Mouse (Mus musculus) cerebellum, adult 11 months (tissue): ENCODE results near the gene Hc.
A peak's percentile ranks its signal among the peaks of the same experiment; 100 is the strongest.

Experiments
- DNase-seq: peaks from one replicate; pipeline ENCODE4 v3.0.0; 2022

Gene Hc

GRCm38 (mm10) chr2:34973087-34973486 lies 88.2 kb downstream of the Hc start:
- DNase-seq, result no peak

DNA sequence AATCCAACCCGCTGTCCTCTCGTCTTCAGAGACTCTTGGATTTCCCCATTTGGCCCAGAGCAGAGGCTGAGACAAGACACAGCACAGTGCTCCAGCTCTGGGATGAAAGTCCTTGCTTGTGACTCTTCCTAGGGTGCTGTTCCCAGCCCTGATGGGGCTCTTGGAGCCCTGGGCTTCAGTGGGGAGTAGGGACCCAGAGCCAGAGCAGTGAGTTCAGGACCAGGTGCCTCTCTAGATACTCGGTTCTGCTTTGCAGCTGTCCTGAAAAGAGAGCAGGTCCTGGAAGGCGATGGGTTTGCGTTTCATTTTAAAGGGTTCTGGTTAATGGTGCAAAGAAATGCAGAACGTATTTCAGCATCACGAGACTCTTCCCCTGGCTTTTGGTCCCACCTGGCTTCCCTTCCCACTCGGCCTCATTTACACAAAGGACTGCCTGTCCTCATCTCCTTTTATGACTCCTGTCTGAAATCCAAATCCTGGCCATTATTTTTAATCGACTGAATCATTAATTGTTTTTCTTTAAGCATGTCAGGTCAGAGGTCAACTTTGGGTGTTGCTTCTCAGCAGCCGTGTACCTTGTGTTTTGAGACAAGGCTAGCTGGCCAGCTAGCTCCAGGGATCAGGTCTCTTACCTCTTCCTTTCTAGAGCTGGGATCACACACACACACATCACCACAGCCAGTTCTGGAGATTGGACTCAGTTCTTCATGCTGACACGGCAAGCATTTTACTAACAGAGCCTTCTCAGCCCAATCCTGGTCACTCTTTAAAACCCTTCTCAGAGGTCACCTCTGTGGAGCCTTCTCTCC lies 90.0 kb downstream of the Hc start:
- DNase-seq, result no peak

DNA sequence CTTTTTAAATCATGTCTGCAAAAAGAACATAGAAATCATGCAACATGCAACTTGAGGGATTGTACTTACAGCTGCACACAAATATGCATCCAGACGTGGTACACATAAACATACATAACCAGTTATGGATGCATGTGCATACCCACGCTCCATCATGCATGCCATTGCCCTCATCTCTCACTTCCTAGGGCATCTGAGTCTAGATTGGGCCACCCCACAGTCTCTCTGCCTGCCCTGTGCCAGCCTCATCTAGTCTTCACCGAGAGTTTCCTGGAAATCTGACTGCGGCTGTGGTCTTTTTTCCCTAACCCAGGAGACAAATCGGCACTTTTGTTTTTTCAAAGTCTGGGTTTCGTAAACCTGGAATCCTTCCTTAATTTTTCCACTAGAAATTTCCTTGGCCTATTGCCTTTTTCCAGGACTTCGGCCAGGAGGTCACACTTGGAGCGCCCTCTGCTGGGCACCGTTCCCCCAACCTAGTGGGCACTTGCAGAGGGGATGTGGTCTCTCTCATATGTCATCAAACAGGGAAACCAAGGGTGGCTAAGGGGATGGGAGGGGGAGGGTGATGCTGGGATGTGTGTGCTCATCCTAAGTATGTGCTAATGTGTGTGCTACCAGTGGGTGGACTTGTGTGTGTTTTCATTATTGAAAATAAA lies 91.0 kb downstream of the Hc start:
- peak; percentile 67 for DNase-seq

DNA sequence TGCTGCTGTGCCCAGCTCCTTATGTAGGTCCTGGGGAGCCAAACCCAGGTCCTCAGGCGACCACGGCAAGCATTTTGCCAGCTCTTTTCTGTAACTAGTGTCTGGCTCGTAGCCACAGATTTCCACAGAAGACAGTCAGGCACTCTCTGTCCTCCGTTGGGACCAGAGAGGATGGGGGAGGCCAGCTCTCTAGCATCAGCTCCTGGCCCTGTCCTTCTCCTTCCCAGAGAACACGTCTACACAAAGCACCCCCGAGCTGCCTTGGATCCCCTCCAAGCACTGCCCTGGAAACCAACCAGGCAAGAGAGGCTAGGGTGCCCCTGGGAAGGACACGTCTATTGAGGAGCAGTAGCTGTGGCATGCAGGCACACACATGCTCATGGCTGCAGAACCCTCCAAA lies 92.1 kb downstream of the Hc start:
- DNase-seq, result no peak

GRCm38 (mm10) chr2:34966243-34966934 lies 94.8 kb downstream of the Hc start:
- DNase-seq, result no peak

- DNase-seq, result no peak
Measured at GRCm38 (mm10) chr2:34965806-34966205, 95.4 kb downstream of the Hc start.

- DNase-seq, result no peak
Measured at GRCm38 (mm10) chr2:34965293-34965692, 95.9 kb downstream of the Hc start.

- DNase-seq, result no peak
Measured at GRCm38 (mm10) chr2:34964651-34965050, 96.6 kb downstream of the Hc start.

GRCm38 (mm10) chr2:34964230-34964629 lies 97.0 kb downstream of the Hc start:
- no peak for DNase-seq

GRCm38 (mm10) chr2:34963371-34963956 lies 97.8 kb downstream of the Hc start:
- no peak for DNase-seq

- DNase-seq, result no peak
Measured at GRCm38 (mm10) chr2:34962893-34963292, 98.3 kb downstream of the Hc start.

DNA sequence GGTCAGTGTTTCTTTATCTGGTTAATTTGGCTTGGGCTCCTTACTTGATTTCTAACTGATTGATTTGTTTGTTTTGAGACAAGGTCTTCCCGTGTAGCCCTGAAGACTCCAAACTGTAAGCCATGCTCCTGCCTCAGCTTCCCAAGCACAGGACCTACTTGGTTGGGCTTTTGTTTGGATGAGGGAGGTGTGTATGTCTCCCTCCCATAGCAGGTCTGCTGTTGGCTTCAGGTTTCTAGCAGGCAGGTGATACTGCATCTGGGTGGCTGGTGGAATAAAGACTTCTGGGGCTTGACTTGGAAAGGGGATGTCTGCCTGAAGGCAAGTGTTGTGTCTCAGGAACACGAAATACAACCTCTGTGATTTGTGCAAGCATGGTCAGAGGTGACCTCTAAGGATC lies 99.0 kb downstream of the Hc start:
- no peak for DNase-seq

DNA sequence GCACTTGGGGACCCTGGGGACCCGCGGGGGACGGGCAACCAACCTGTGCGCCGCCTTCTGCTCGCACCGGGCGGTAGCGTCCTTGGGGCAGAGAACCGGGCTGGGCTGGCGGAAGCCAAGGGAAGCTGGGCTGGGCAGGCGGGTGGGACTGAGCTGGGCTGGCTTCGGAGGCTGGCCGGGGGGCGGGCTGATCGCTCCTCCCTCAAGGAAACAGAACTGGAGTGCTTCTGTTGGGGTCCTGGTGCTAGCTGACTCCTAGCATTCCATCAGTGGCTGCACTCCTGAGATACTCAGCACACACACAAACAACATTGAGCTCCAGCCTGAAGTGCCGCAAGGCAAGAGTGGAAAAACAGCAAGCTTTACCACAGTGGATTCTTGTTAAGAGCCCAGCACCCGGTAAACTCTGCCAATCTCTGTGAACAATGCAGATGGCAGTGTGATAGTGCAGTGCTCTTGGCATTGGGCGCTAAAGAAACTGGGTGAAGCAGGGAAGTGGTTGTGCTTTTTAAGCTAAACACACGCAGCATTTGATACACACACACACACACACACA lies 99.7 kb downstream of the Hc start, which contains the start of gene Traf1:
TSS of gene Traf1 (minus strand) at position 292 of the 556 bp plus-strand sequence.
- DNase-seq, result no peak

DNA sequence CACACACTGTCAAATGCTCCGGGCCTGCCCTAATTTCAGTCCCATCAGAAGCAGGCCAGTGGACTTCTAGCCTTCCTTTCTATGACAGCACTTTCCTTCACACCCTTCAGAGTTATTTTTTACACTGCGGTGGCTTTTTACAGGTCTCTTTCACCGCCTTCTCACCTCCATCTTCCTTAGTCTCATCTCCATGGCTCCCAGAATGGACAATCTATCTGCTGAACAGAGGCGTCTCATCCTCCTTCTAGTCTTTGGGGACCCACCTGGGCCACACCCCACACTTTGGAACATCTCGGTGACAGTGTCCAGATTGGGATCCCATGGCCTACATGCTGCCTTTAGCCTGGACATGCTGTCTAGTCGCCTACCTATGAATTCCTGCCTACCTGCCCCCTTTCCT lies 100.3 kb downstream of the Hc start:
- no peak for DNase-seq

GRCm38 (mm10) chr2:34960466-34960865 lies 100.8 kb downstream of the Hc start:
- no peak for DNase-seq

DNA sequence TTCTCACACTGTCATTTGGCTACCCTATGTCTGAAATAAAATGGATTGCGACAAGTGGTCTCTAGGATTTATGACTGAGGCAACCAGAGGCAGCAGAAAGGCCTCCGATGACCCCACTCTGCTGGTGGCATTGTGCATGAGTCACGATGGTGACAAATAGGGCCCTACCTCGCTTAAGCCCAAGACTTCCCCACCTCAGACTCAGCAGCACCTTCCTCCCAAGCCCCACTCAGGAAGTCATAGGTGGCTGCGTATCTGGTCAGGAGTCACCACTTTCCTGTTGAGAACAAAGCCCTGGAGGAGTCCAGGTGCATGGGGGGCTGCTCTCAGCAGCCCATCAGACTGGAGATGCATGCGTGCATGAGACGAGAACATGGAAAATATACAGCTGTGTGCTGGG lies 102.7 kb downstream of the Hc start:
- no peak for DNase-seq

DNA sequence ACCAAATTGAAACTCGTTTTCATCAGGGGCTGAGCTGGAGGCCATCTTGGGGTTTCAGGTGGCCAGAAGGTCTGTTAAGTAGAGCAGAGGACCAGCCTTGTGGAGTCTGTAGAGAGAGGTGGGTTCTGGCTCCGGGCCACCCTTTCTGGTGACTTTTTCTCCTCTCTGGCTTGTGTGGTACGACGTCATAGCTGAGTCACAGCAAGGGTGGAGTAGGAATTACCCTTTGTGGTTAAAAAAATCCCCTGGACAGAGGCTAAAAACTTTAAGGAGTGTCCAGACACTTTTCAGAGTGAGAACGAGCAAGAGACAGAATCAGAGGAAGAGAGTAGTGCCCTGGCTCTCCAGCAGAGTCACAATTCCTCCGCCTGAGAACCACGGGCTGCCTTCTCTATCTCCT lies 103.2 kb downstream of the Hc start:
- no peak for DNase-seq

- no peak for DNase-seq
Measured at GRCm38 (mm10) chr2:34957405-34957804, 103.8 kb downstream of the Hc start.

DNA sequence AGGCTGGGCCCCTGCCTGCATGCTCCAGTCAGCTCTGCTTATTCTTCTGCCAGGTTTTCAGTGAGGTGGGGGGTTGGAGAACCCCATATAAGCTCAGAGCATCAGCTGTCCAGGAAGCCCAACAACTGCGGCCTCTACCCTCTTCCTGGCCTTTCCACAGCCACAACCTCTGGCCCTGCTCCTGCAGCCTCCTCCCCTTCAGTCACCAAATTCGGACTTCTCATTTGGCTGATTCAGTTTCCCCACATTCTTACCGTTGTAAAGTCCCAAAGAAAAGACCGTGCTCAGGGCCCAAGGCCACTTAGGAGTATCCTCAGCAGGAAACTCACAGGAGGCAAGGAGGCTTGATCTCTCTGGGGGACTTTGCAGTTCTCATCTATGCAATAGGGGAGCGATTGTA lies 104.3 kb downstream of the Hc start:
- no peak for DNase-seq

- no peak for DNase-seq
Measured at GRCm38 (mm10) chr2:34954344-34954743, 106.9 kb downstream of the Hc start.

DNA sequence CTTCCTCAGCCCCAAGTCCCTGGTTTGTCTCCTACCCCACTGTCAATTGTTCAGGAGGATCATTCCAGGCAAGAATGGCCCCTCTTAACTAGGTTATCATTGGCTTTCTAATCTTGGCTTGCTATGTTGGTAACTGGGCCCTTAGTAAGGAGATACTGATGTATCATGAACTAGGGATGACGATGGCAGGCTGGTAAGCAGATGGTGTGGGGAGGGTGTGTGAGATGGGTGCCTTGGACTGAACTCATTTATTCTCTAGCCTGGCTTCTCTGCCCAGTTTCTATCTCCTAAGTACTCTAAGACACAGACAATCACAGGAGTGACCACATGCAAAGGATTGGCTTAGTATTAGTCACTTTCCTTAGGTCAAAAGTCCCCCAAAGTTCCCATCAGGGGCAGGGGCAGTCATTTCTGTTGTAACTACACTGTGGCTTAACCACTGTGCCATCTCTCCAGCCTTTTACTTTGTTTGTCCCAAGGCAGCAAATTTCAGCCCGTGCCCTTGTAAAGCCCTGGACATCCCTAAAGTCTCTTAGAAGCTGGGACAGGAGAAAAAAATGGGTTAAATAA lies 107.6 kb downstream of the Hc start:
- DNase-seq, result no peak

DNA sequence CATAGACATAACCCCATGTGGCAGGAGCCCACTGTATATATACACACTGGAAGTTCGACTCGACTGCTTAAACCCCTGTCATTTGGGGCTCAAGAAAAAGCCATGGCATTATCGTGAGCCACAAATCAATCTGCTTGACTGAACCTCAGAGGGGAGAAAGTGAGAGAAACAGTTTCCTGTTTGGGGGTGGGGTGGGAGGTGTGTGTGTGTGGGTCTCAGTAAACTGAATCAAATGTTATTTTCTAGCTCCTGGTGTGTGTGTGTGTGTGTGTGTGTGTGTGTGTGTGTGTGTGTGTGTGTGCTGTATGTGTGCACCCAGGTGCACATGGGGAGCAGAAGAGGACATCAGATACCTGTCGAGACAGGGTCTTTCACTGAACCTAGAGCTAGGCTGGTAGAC lies 108.2 kb downstream of the Hc start:
- no peak for DNase-seq

GRCm38 (mm10) chr2:34951469-34951868 lies 109.8 kb downstream of the Hc start:
- DNase-seq, result no peak
